Mouse (Mus musculus): ENCODE results near the gene Ccdc188. TPM values are rescaled to one million over a fixed set of nuclear protein-coding genes. Genes with fewer than 3 reads are reported as not detected.

Ccdc188 gene
- polyA plus RNA-seq, 1 experiment, result not detected

- 86% methylated on average over 7 of the region's 7 CpGs for WGBS
- TF ChIP-seq CTCF (IDR thresholded peaks at IDR 0.05; ENCODE audit: extremely low read depth, insufficient read depth, insufficient read length, insufficient replicate concordance) (no peak), POLR2A (IDR thresholded peaks at IDR 0.05; ENCODE audit: low read depth, low read length) (no peak)
- H3K4me1 ChIP-seq (ENCODE audit: control insufficient read depth, insufficient read depth, insufficient read length), result no peaks in the 10 kb centered on the region
- no peak for DNase-seq (ENCODE audit: low read depth in 1 of 2, low spot score in 2 of 2)
- H3K27me3 ChIP-seq (ENCODE audit: control insufficient read depth, insufficient read depth, low read length), result no peaks in the 10 kb centered on the region
- H3K4me3 ChIP-seq (ENCODE audit: extremely low read depth, insufficient read depth, insufficient read length), result no peak overlapping the region
- H3K36me3 ChIP-seq (ENCODE audit: control insufficient read depth, insufficient read depth, low read length), result no peaks in the 10 kb centered on the region
- H3K27ac ChIP-seq (ENCODE audit: insufficient read depth, low read length), result no peak overlapping the region
These were observed 2.8 kb upstream of the Ccdc188 start for GRCm38 (mm10) chr16:18214858-18215257.

GRCm38 (mm10) chr16:18218580-18218996 is 909 bp downstream of the Ccdc188 start:
- Histone ChIP-seq H3K4me3 (ENCODE audit: extremely low read depth, insufficient read depth, insufficient read length) (no peak overlapping the region), H3K27ac (ENCODE audit: insufficient read depth, low read length) (no peak overlapping the region), H3K4me1 (ENCODE audit: control insufficient read depth, insufficient read depth, insufficient read length) (peaks cover 2% of the 10 kb centered on the region; the same call in 1 of the 2 replicates), H3K36me3 (ENCODE audit: control insufficient read depth, insufficient read depth, low read length) (peaks cover 3% of the 10 kb centered on the region; the same call in 1 of the 2 replicates), H3K27me3 (ENCODE audit: control insufficient read depth, insufficient read depth, low read length) (no peaks in the 10 kb centered on the region)
- 90% methylated on average over 9 of the region's 9 CpGs for WGBS
- no peak for TF ChIP-seq POLR2A (IDR thresholded peaks at IDR 0.05; ENCODE audit: low read depth, low read length)
- no peak for TF ChIP-seq CTCF (IDR thresholded peaks at IDR 0.05; ENCODE audit: extremely low read depth, insufficient read depth, insufficient read length, insufficient replicate concordance)
- DNase-seq (ENCODE audit: low read depth in 1 of 2, low spot score in 2 of 2), result no peak

- Histone ChIP-seq H3K4me1 (ENCODE audit: control insufficient read depth, insufficient read depth, insufficient read length) (peaks cover 2% of the 10 kb centered on the region; the same call in 1 of the 2 replicates), H3K27me3 (ENCODE audit: control insufficient read depth, insufficient read depth, low read length) (no peaks in the 10 kb centered on the region), H3K4me3 (ENCODE audit: extremely low read depth, insufficient read depth, insufficient read length) (no peak overlapping the region), H3K36me3 (ENCODE audit: control insufficient read depth, insufficient read depth, low read length) (peaks cover 12% of the 10 kb centered on the region), H3K27ac (ENCODE audit: insufficient read depth, low read length) (no peak overlapping the region)
- WGBS, result 18% methylated on average over 8 of the region's 8 CpGs
- TF ChIP-seq CTCF (IDR thresholded peaks at IDR 0.05; ENCODE audit: extremely low read depth, insufficient read depth, insufficient read length, insufficient replicate concordance), result no peak
- DNase-seq (ENCODE audit: low read depth in 1 of 2, low spot score in 2 of 2), result no peak
These were observed 2.3 kb downstream of the Ccdc188 start for GRCm38 (mm10) chr16:18220001-18220400.

GRCm38 (mm10) chr16:18220856-18221542 is 3.3 kb downstream of the Ccdc188 start:
- no peak overlapping the region for H3K27ac ChIP-seq (ENCODE audit: insufficient read depth, low read length)
- no peaks in the 10 kb centered on the region for H3K27me3 ChIP-seq (ENCODE audit: control insufficient read depth, insufficient read depth, low read length)
- 77% methylated on average over 6 of the region's 6 CpGs for WGBS
- TF ChIP-seq CTCF (IDR thresholded peaks at IDR 0.05; ENCODE audit: extremely low read depth, insufficient read depth, insufficient read length, insufficient replicate concordance), result no peak
- TF ChIP-seq POLR2A (IDR thresholded peaks at IDR 0.05; ENCODE audit: low read depth, low read length), result no peak
- peaks cover 16% of the 10 kb centered on the region for H3K36me3 ChIP-seq (ENCODE audit: control insufficient read depth, insufficient read depth, low read length)
- H3K4me1 ChIP-seq (ENCODE audit: control insufficient read depth, insufficient read depth, insufficient read length), result peaks cover 2% of the 10 kb centered on the region; the same call in 1 of the 2 replicates
- no peak overlapping the region for H3K4me3 ChIP-seq (ENCODE audit: extremely low read depth, insufficient read depth, insufficient read length)
- DNase-seq (ENCODE audit: low read depth in 1 of 2, low spot score in 2 of 2), result no peak

- H3K4me1 ChIP-seq (ENCODE audit: control insufficient read depth, insufficient read depth, insufficient read length), result peaks cover 2% of the 10 kb centered on the region; the same call in 1 of the 2 replicates
- H3K27me3 ChIP-seq (ENCODE audit: control insufficient read depth, insufficient read depth, low read length), result no peaks in the 10 kb centered on the region
- no peak for TF ChIP-seq POLR2A (IDR thresholded peaks at IDR 0.05; ENCODE audit: low read depth, low read length)
- WGBS, result 71% methylated on average over 11 of the region's 11 CpGs
- peaks cover 16% of the 10 kb centered on the region for H3K36me3 ChIP-seq (ENCODE audit: control insufficient read depth, insufficient read depth, low read length)
- H3K4me3 ChIP-seq (ENCODE audit: extremely low read depth, insufficient read depth, insufficient read length), result no peak overlapping the region
- no peak for DNase-seq (ENCODE audit: low read depth in 1 of 2, low spot score in 2 of 2)
- H3K27ac ChIP-seq (ENCODE audit: insufficient read depth, low read length), result no peak overlapping the region
These were observed 3.8 kb downstream of the Ccdc188 start for GRCm38 (mm10) chr16:18221543-18221898.

- TF ChIP-seq CTCF (IDR thresholded peaks at IDR 0.05; ENCODE audit: extremely low read depth, insufficient read depth, insufficient read length, insufficient replicate concordance) (no peak), POLR2A (IDR thresholded peaks at IDR 0.05; ENCODE audit: low read depth, low read length) (no peak)
- no peak overlapping the region for H3K4me3 ChIP-seq (ENCODE audit: extremely low read depth, insufficient read depth, insufficient read length)
- no peaks in the 10 kb centered on the region for H3K27me3 ChIP-seq (ENCODE audit: control insufficient read depth, insufficient read depth, low read length)
- H3K36me3 ChIP-seq (ENCODE audit: control insufficient read depth, insufficient read depth, low read length), result peaks cover 21% of the 10 kb centered on the region
- WGBS, result 78% methylated on average over 11 of the region's 11 CpGs
- peaks cover 2% of the 10 kb centered on the region; the same call in 1 of the 2 replicates for H3K4me1 ChIP-seq (ENCODE audit: control insufficient read depth, insufficient read depth, insufficient read length)
- no peak for DNase-seq (ENCODE audit: low read depth in 1 of 2, low spot score in 2 of 2)
- no peak overlapping the region for H3K27ac ChIP-seq (ENCODE audit: insufficient read depth, low read length)
These were observed 4.5 kb downstream of the Ccdc188 start for GRCm38 (mm10) chr16:18222188-18222587.

- H3K27me3 ChIP-seq (ENCODE audit: control insufficient read depth, insufficient read depth, low read length), result no peaks in the 10 kb centered on the region
- H3K27ac ChIP-seq (ENCODE audit: insufficient read depth, low read length), result no peak overlapping the region
- peaks cover 30% of the 10 kb centered on the region for H3K36me3 ChIP-seq (ENCODE audit: control insufficient read depth, insufficient read depth, low read length)
- no peak for DNase-seq (ENCODE audit: low read depth in 1 of 2, low spot score in 2 of 2)
- peaks cover 10% of the 10 kb centered on the region for H3K4me1 ChIP-seq (ENCODE audit: control insufficient read depth, insufficient read depth, insufficient read length)
- no peak overlapping the region for H3K4me3 ChIP-seq (ENCODE audit: extremely low read depth, insufficient read depth, insufficient read length)
- no peak for TF ChIP-seq CTCF (IDR thresholded peaks at IDR 0.05; ENCODE audit: extremely low read depth, insufficient read depth, insufficient read length, insufficient replicate concordance)
- TF ChIP-seq POLR2A (IDR thresholded peaks at IDR 0.05; ENCODE audit: low read depth, low read length), result no peak
- WGBS, result 92% methylated on average over 13 of the region's 13 CpGs
These were observed 9.5 kb downstream of the Ccdc188 start for GRCm38 (mm10) chr16:18227187-18227586.
